Mouse (Mus musculus) hindbrain, embryonic 14.5 days (tissue): ENCODE results near the gene Sept4. TPM values are rescaled to one million over a fixed set of nuclear protein-coding genes. Genes with fewer than 3 reads are reported as not detected.

ENCODE experiments used
- polyA plus RNA-seq: library from polyadenylated mRNA; unstranded; fragments of >200 nt; fragmentation: Nextera tagmentation; extraction: Ambion mirVana; gene quantifications from 2 replicates; pipeline ENCODE4 v1.2.1, GENCODE M21; 2014

Gene Sept4
- polyA plus RNA-seq, 1 experiment from 2014 or later = 26.2 TPM

Other genes with a start within 250 kb of the Sept4 start
- 40.7 and 44.1 TPM in 2 replicates for gene Ppm1e, start 209.9 kb upstream of the Sept4 start, polyA plus RNA-seq
- gene Rad51c, start 163.9 kb upstream of the Sept4 start, polyA plus RNA-seq = 3.2 and 4.0 TPM in 2 replicates
- 0.72 and 1.1 TPM in 2 replicates for gene Tex14, start 163.8 kb upstream of the Sept4 start, polyA plus RNA-seq
- gene Gm11492, start 2.2 kb upstream of the Sept4 start, polyA plus RNA-seq = not detected in 2 replicates
- 53.4 and 68.7 TPM in 2 replicates for gene Mtmr4, start 23.3 kb downstream of the Sept4 start, polyA plus RNA-seq
- gene Hsf5, start 48.3 kb downstream of the Sept4 start, polyA plus RNA-seq = 0.31 and 0.33 TPM in 2 replicates
- 0.83 and 0.84 TPM in 2 replicates for gene Rnf43, start 93.8 kb downstream of the Sept4 start, polyA plus RNA-seq
- 137 and 152 TPM in 2 replicates for gene Supt4a, start 168.6 kb downstream of the Sept4 start, polyA plus RNA-seq
- gene Tspoap1, start 191.6 kb downstream of the Sept4 start, polyA plus RNA-seq = 43.8 and 46.9 TPM in 2 replicates
- gene Mpo, start 224.7 kb downstream of the Sept4 start, polyA plus RNA-seq = 0.22 and 0.88 TPM in 2 replicates